Mouse (Mus musculus): ENCODE results near the gene Serhl.
"Not testable (repeated sequence)": the region's sequence is repeated elsewhere in the genome, so short reads cannot be mapped to it uniquely, and the experiment has no call there.

Gene Serhl

DNA sequence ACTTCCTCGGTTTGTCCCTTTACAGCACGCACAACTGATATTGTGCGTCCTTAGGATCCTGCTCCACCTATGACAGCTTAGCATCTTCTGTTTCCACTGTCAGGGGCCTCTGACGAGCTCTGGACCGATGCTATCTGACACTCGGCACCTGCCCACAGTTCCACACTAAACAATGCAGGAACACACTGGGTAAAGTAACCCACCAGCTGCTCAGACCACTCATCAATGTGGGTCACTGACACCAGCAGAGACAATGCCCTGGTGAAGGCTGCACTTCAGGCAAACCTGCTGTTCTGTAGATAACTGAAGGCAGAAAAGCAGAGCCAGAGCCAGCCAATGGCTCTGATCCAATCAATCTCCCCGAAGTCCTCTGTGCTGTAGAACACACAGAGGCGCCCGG lies 37.3 kb downstream of the Serhl start:
- DNase-seq (ENCODE audit: low spot score) = no peak

DNA sequence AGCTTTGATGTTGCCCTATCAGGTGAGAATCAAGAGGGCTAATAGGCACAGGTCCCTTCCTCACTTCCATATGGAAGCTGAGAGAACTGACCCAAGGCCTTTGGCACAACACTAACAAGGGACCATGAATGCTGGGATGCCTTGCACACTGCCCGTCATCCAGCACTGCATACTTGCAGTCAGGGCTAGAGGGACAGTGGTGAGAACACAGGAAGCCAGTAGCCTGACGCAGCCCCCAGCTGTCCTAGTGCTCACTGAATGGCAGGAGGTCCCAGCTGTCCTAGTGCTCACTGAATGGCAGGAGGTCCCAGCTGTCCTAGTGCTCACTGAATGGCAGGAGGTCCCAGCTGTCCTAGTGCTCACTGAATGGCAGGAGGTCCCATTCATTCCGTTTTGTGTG lies 37.7 kb downstream of the Serhl start:
- not testable (repeated sequence) for DNase-seq (ENCODE audit: low spot score)

DNA sequence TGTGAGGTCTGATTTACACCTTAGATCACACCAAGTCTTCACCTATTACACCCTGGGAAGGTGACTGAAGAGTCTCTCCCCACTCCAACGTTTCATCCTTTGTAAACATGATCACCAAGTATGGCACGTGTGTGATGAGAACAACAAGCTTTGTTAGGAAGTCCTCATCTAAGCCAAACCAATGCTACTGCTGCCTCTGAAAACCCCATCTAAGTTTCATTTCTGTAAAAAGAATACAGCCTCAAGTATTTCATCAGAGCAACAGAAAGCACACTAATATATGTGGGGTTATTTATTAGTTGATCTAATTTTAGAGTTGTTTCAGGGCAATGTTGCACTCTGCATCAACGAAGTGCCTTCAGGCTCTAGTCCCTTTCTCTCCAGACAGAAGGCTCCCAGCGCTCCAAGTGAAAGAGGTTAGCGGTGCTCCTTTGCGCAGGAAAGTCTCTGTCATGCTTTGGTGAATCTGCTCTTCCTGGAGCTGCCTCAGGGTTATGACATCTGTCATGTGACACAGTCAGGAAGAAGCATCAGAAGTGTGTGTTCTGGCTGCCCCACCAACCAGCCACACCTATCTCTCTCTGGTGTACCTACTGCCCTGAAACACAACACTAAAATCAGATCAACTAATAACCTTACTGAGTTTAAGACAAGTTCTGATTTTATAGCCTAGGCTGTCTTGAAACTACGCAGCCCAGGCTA lies 40.4 kb downstream of the Serhl start:
- no peak for DNase-seq (ENCODE audit: low spot score)

DNA sequence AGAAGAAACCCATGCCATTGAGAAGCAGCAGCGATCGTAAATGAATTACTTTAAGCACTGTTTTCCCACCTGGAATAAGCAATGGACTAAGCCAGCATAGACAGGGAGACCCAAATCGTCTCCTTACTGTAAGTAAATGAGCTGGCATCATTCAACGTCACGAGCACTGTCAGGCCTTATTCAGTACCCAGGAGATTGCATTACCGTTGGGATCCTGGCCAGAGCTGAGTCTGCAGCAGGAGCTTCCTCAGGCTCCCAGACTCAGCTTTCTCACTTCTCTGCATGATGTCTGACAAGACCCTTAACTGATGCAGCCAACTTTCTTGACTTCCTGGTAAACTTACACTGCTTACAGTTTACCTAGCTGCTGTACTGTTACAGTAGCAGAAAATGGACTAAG lies 45.4 kb downstream of the Serhl start:
- DNase-seq (ENCODE audit: low spot score) = no peak

DNA sequence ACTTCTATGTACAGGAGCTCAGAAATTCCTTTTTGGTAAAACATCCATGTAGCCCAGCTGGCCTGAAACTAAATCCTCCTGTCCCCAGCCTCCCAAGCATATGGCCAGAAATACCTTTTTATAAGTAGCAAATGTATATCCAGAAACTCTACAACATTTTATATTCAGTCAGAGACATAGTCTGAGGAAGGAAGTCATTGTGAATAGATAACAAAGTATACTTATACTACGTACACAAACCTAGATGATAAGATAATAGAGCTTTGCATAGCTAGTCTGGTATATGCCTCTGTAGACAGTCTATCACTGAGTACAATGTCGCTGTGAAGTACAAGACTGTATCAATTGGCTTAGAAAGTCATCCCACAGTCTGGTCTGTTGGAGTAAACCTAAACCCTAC lies 46.3 kb downstream of the Serhl start:
- no peak for DNase-seq (ENCODE audit: low spot score)

DNA sequence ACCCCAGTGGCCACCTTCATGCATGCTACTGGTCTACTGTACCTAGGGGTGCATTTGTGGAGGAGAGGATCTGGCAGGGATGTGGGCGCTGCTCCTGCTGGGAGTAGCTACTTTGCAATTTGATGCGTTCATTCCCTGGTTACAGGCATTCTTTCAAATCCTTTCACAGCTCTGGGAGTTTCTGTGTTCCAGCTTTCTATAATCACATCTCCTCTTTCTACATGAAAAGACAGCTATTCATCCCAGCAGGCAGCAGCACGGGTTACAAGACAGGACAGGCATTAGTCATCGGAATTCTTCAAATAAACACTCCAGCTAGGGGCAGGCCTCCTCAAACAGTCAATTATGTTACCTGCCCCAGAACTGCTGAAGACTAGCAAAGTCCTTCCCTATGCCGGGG lies 53.6 kb downstream of the Serhl start:
- DNase-seq (ENCODE audit: low spot score) = no peak

DNA sequence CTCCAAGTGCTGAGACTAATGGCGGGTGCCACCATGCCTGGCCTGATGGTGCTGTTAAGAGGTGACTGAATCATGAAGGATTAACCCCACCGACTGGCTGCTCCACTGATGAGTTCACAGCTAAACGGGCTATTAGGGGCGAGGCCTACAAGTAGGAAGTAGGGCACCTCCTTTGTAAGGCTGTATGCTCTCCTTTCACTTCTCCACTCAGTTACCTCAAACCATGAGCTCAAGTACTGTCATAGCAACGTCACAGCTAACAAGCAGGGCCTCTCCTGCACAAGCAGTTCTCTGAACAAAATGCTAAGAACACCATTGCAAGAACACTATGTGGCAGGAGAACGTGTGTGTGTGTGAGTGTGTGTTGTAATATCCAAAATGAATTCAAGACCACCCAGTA lies 56.2 kb downstream of the Serhl start:
- DNase-seq (ENCODE audit: low spot score) = no peak

DNA sequence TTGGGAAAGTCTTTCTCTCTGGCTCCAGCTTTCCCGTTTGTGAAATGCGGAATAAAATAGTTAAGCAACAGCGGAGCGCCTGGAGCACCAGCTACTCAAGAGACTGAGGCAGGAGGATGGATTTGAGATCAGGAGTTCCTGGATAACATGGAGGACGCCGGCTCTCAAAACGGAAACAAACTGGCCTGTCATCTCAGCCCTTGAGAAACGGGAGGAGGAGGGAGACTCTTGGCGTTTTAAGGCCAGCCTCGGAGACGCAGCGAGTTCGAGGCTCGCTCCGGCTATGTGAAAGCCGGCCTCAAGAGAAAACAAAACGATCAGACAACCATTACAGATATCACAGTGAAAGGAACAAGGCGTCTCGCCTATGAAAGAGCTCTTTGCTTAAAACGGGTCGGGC lies 59.1 kb downstream of the Serhl start:
- DNase-seq (ENCODE audit: low spot score) = no peak

DNA sequence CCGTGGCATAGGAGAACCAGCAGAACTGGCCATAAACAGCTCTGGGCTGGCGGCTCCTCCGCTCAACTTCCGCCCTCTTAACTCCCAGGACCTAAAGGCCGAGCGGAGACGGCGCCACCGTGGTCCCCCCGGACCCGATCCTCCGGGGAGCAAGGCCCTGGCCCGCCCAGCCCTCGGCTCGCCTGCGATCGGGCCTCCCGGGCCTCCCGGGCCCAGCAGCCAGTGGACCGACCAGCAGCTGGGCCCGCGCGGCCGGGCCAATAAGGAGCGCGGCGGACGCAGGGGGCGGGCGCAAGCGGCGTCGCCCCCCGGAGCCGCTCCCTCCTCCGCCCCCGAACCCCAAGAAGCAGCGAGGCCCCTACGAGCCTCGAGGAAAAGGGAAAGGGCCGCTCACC lies 59.5 kb downstream of the Serhl start:
- DNase-seq (ENCODE audit: low spot score) = no peak

DNA sequence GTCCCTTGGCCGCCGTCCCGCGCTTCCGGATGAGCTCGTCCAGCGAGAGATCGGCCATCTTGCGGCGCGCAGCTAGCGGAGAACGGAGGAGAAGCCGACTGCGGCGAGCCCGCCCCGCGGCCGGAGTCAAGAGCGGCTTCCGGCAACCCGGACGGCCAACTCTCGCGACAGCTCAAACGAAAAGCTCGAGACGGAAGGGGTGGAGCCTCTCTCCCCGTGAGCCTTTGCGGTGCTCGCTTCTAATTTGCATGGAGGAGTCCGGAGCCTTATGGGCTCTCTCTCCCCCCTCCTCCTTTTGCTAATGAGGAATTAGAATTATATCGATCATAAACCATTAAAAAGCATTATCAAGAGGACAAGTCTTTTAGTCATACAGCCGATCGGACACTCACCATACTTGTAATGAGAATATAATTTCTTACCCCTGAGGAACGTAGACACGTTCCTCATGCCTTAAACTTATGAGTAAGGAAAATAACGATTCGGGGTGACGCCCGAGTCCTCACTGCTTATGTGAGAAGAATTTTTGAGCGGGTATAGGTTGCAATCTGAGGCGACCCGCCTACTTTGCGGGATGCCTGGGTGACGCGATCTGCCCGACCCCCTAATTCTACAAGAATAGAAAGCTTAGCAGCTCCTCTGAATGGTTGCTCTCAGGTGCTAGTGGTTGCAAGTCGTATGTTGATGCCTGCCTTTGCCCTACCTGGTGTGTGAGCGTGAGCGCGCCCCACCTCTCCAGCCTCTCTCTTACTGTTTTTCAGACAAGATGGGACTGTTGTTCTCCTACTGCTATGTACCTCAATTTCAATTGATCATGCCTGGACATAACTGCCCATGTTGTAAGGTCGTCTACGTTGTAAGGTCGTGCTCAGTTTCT lies 60.1 kb downstream of the Serhl start, which contains the start of gene Poldip3:
Gene Poldip3 (minus strand): TSS at position 189 of the 877 bp plus-strand sequence.
- peak; percentile 96 for DNase-seq (ENCODE audit: low spot score)

DNA sequence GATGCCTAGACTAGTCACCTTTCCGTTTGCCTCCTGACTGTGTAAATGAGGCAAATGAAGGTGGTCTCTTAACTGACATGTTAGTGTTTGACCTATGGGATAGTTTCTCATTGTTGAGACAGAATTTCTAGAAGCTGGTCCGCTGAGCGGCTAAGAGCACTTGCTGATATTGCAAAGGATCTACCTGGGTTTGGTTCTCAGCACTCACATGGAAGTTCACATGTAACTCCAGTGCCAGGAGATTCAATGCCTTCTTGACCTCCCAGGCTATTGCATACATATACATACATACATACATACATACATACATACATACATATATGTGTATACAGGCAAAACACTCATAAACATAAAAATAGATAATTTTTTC lies 60.8 kb downstream of the Serhl start:
- DNase-seq (ENCODE audit: low spot score) = no peak

DNA sequence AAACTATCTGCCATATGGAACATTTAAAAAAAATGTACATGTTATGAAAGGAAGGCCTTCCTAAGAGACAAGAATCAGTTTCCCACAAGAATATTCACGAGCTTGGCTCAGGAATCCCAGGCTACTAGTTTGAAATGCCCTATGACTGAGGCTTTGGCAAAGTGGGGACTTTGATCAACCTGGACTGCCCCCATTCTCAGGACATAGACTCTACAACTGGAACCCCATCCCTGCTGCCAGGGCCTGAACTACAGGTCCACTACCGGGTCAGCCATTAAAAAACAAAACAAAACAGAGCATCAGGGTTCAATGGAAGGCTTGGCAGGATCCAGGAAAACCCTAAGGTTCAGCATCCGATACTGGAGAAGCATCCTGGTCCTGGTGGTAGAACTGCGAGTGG lies 61.4 kb downstream of the Serhl start:
- DNase-seq (ENCODE audit: low spot score) = no peak

DNA sequence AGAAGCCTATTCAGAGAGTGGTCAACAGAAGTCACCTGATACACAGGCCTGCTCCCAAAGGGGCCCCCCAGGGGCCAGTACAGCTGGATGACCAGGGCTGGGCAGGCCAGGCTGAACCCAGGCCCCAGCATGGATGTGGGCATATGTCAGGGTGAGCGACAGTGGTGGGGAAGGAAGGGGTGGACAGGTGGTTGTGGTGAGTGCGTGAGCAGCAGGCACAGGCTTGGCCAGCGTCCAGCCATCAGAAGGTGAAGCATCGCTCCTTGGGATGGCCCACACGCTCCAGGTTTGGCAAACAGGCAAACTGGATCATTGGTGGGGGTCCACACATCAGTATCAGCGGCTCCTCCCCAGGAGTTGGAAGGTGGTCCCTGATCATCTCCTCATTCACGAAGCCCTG lies 65.0 kb downstream of the Serhl start:
- DNase-seq (ENCODE audit: low spot score) = no peak

DNA sequence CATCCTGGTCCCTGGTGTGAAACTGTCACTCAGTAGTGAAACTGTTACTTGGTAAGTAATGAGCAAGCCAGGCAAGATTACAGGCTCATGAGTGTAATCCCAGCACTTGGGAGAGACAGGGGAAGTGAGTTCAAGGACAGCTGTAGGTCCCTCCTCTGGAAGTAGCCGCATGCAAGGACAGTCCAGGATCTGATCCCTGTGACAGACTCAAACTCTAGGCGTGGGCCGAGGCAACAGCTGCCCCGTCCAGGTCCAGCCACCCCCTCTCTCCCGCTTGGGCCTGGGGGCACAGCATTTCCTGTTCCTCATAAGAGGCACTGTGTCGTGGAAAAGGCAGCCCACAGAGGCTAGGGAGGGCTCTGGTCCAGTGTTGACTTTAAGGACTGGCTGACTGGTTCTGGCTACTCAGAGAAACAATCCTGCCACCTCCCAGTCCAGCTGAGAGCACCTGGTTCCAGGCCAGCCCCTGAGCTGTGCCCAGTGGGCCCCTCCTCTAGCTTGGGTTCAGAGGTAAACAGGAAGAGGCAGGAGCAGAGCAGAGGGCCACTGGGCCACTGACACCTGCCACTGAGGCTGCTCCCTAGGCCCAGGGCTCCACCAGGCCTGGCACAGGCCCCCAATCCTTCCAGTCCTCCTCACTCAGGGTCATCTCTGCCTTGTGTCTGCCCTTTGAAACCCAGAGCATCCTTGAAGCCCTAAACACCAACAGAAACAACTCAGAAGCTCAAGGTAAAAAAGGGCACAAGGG lies 66.5 kb downstream of the Serhl start:
- no peak for DNase-seq (ENCODE audit: low spot score)

DNA sequence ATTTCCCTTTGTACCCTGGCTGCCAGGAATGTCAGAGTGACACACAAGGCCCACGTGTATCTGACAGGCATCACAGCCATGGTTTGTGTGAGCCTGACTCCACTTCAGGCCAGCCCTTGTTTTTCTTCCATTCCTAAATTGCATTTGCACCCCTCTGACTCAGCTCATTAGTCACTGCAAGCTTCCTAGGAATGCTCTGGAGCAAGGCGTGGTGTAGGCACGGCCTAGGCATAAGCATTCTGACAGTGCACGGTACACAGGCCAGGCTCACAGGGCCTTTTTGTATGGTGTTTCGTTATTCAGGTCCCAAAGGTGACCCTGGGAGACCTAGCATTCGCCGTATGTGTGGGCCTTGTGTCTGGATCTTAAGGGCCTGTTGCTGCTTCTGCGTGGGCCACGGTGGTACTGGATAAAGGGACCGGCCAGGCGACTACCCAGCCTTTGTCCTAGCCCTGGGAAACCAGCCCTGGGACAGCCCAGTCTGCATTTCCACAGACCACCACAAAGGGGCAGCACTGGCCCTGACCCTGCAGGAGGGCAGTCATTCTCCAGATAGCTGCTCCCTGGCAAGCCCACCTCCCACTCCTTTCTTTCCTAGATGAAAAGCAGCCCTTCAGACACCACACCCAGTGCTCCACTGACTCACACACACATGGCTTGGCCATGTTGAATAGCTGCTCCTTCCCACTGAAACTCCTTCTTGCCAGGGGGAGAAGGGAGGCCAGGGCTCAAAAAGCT lies 67.8 kb downstream of the Serhl start:
- peak; percentile 75 for DNase-seq (ENCODE audit: low spot score)

DNA sequence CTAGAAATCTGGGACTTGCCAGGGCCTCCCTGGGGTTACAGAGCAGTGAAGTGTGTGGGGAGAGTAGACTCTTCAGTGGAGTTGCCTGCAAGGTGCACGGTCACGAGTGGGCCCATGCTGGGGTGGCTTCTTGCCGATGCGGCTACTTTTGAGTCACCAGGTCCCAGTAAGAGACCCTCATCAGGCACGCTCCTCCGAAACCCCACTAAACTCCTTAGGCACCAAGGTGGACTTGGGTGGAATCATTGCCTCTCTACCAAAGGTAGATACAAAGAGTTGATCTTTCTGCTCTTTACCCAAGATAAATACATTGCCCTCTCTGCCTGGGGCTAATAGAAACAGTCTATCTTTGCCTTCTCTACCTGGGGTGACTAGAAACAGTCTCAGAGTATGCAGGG lies 68.4 kb downstream of the Serhl start:
- DNase-seq (ENCODE audit: low spot score) = no peak

DNA sequence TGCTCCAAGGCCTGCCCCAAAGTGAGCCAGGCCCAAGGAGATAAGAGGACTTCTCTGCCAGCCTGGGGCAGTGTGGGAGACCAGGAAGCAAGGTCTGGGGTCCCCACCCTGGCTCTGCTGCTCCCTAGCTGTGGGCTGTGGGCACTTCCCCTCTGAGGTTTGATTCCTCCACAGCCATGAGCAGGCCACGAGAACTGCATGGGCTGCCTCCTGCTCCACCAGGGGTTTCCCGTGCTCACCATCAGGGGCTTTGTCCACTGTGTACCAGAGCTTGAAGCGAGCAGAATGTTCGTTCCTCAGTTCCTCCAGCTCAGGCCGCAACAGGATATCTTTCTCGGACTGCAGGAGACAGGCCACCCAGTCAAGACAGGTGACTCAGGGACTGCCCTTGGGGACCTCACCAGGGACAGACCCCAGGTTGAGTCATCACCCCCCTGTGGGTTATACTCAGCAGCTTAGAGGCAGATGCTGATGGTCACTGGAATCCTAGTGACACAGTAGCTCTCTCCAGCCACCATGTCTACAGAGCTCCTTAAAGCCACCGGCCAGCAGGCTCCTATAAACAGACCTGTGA lies 69.4 kb downstream of the Serhl start:
- no peak for DNase-seq (ENCODE audit: low spot score)

DNA sequence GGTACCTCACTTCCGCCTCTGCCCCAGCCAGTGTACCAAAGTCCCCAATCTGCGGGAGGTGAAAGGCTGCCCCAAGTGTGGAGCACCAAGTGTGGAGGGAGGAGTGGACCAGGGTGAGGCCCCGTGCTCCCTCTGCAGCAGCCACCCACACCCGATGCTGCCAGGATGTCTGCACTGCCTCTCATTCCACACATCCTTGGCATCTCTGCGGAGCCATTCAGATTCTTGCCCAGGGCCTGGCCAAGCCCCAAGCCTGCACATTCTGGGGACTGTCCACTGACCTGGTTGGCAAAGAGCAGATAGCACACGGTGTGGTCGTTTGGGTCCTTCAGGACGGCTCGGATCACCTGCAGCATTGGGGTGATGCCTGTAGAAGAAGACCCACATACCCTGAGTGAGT lies 70.5 kb downstream of the Serhl start:
- no peak for DNase-seq (ENCODE audit: low spot score)

DNA sequence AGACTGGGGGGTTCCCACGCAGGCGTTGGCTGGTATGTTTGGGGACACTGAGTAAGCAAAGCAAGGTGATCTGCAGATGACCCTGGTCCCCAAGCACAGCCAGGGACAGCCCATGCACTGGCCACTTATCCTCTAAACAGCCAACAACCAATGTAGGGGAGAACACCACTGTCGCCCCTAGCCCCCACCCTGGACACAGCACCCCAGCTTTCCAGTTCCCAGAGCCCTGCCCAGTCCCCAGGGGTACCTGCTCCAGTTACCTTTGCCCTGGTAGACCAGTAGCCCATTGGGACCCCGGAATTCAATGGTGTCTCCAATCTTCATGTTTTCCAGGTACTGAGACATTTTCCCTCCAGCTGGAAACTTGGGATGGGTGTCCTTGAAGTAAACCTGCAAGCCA lies 71.3 kb downstream of the Serhl start:
- no peak for DNase-seq (ENCODE audit: low spot score)

DNA sequence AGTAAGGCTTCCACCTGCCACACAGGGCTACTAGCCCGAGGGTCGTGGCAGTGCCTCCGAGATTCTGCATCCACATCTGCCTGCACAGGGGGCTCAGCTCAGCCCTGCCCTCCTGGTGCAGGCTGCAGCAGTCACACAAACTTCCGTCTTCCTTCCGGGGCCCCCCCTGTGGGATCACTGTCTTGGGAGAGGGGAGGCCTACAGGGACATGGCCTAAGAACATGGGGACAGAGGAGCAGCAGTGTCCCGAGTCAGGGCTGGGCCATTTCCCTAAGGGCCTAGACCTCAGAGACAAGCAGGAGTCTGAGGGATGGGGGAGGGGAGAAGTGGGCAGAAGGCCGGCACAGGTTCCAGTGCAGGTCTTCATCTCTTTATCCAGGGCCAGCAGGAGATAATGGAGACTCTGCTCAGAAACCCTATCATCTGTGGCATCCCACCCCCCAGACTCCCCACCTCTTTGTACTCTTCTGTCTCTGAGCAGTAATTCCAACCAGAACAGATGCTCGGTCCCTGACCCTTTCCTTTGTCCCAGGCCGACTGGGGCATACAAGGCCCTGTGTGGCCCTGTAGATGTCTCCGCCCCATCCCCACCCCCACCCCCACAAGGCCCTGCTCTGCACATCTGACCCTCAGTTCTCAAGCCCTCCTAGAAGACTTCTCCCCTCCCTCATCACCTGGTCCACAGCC lies 71.9 kb downstream of the Serhl start:
- no peak for DNase-seq (ENCODE audit: low spot score)

DNA sequence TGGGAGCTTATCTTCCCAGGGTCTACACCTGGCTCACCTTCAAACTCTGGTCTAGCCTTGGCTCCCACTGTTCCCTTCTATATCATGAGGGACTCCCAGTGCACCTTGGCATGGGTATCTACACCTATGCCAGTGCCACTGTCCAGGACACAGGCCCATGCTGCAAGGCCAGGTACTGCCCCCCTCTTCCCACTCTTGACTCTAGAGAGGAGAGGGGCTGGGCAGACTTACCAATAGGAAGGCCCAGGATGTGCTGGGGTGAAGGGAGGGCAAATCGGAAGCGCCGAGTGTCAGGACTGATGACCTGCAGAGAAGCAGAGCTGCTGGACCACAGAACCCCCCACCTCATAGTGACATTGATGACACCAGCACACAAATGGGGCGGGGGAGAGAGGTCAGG lies 72.7 kb downstream of the Serhl start:
- DNase-seq (ENCODE audit: low spot score) = no peak
